In the genomic region with DNA sequence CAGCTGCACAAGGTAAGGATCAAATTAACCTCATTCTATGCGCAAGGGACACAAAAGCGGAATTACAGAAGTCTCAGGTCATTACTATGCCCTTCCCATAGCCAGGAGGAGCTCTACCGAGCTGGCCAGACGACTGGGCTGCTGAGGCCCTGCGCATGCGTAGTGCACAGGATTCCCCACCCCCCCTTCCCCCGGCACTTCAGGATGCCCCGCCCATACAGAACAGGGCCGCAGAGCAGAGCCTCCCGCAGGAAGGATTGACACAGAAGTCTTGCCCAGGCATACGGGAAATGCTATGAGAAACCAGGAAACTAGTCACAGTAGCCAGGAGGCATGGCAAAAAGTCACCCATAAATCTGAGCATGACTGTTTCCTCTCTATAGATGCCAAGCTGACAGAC, we compare ENCODE assay signal across 9 mouse cellular contexts. TPM values are rescaled to one million over a fixed set of nuclear protein-coding genes. Genes with fewer than 3 reads are reported as not detected.
DNase-seq lines count a peak whose midpoint lies in the region; ATAC-seq and TF ChIP-seq lines count a peak whose summit lies in the region.
"Had no signal": no experiment of that assay in that cellular context is flagged by ENCODE, and none has a peak within 500 bp of the region (broad histone marks: within the 10 kb centered on the region; RNA-seq: fewer than 3 reads in every experiment).

No protein-coding gene starts in this region.

- H3K4me2 ChIP-seq in hindbrain, embryonic 15.5 days, result peak overlapping the region; percentile 61
- H3K4me2 ChIP-seq in limb, embryonic 14.5 days (replicated peaks; ENCODE audit: low read depth, low read length, severe bottlenecking), result peak overlapping the region; percentile 31
- H3K4me2 ChIP-seq in midbrain, embryonic 13.5 days (replicated peaks), result peak overlapping the region; percentile 54

- H3K9me3 ChIP-seq in hindbrain, embryonic 15.5 days, result no peaks in the 10 kb centered on the region
- H3K9me3 ChIP-seq in limb, embryonic 14.5 days (ENCODE audit: control insufficient read depth, low read length), result no peaks in the 10 kb centered on the region
- no peaks in the 10 kb centered on the region for H3K9me3 ChIP-seq in midbrain, embryonic 13.5 days

- peak; percentile 97 for ATAC-seq in hindbrain, embryonic 15.5 days (ENCODE audit: low FRiP score, low read depth)
- ATAC-seq in limb, embryonic 14.5 days (ENCODE audit: low FRiP score, low read depth), result peak; percentile 86
- ATAC-seq in midbrain, embryonic 13.5 days, result peak; percentile 95

- peak; percentile 25 to 42 for DNase-seq in layer of hippocampus, postnatal 10 days (ENCODE audit: low spot score in 2 of 2)
- DNase-seq in layer of hippocampus, adult 9-10 months (ENCODE audit: low spot score), result no peak
- DNase-seq in cerebellum, postnatal 36 days, result peak; percentile 25 to 34
- DNase-seq in gastrocnemius, postnatal 10 days, result peak; percentile 43
- DNase-seq in limb, embryonic 14.5 days (ENCODE audit: low spot score), result peak; percentile 79
- DNase-seq in telencephalon, adult 2 months (ENCODE audit: low read depth, low spot score), result peak; percentile 33

- H3K27ac ChIP-seq in hindbrain, embryonic 15.5 days (replicated peaks), result peak overlapping the region; percentile 70
- H3K27ac ChIP-seq in limb, embryonic 14.5 days (replicated peaks; ENCODE audit: low read depth, low read length), result no peak overlapping the region
- H3K27ac ChIP-seq in midbrain, embryonic 13.5 days, result no peak overlapping the region

- 0 out of 2 replicates have a peak overlapping the region, but pooled peaks have one; percentile 20 for H3K9ac ChIP-seq in hindbrain, embryonic 15.5 days
- H3K9ac ChIP-seq in limb, embryonic 14.5 days (ENCODE audit: low read depth, low read length, severe bottlenecking), result no peak overlapping the region
- H3K9ac ChIP-seq in midbrain, embryonic 13.5 days (replicated peaks), result peak overlapping the region; percentile 36; the same call in 1 of the 2 replicates

- no peak for TF ChIP-seq POLR2A in limb, embryonic 14.5 days (IDR thresholded peaks at IDR 0.05; ENCODE audit: borderline replicate concordance, extremely low read depth, insufficient read depth, insufficient read length)

- peak overlapping the region; percentile 27 for H3K4me3 ChIP-seq in hindbrain, embryonic 15.5 days
- H3K4me3 ChIP-seq in limb, embryonic 14.5 days (replicated peaks; ENCODE audit: low read length), result no peak overlapping the region
- peak overlapping the region; percentile 30 for H3K4me3 ChIP-seq in midbrain, embryonic 13.5 days (replicated peaks)

- H3K36me3 ChIP-seq in hindbrain, embryonic 15.5 days, result no peaks in the 10 kb centered on the region
- no peaks in the 10 kb centered on the region for H3K36me3 ChIP-seq in limb, embryonic 14.5 days (ENCODE audit: control insufficient read depth, insufficient read depth, low read length)
- no peaks in the 10 kb centered on the region for H3K36me3 ChIP-seq in midbrain, embryonic 13.5 days

- H3K27me3 ChIP-seq in hindbrain, embryonic 15.5 days, result no peaks in the 10 kb centered on the region
- no peaks in the 10 kb centered on the region for H3K27me3 ChIP-seq in limb, embryonic 14.5 days (ENCODE audit: control insufficient read depth, insufficient read depth, low read length)
- no peaks in the 10 kb centered on the region for H3K27me3 ChIP-seq in midbrain, embryonic 13.5 days
- H3K27me3 ChIP-seq: CH12.LX had no signal

- H3K4me1 ChIP-seq in hindbrain, embryonic 15.5 days (replicated peaks), result 0 out of 2 replicates have a peak, but pooled peaks cover 7% of the 10 kb centered on the region
- peaks cover 3% of the 10 kb centered on the region; the same call in 1 of the 2 replicates for H3K4me1 ChIP-seq in limb, embryonic 14.5 days (ENCODE audit: control insufficient read depth, insufficient read depth, low read length)
- peaks cover 10% of the 10 kb centered on the region; the same call in 1 of the 2 replicates for H3K4me1 ChIP-seq in midbrain, embryonic 13.5 days (replicated peaks)

- WGBS in hindbrain, embryonic 15.5 days, result 2% methylated on average over 11 of the region's 11 CpGs
- 2% methylated on average over 11 of the region's 11 CpGs for WGBS in limb, embryonic 14.5 days
- 3% methylated on average over 11 of the region's 11 CpGs for WGBS in midbrain, embryonic 13.5 days

RNA-seq across cellular contexts. Expression of gene Birc3, which starts 41.5 kb away (rescaled TPM):
- total RNA-seq in layer of hippocampus, postnatal 10 days (2021), result 1 to 10 TPM; 1.3 to 3.0 TPM
- 10 to 100 TPM in 1 of 2 experiments, 1 to 10 TPM in 1; 7.2 to 12.5 TPM for total RNA-seq in gastrocnemius, postnatal 10 days (2021)
- 2.2 and 2.4 TPM in 2 replicates for polyA plus RNA-seq in hindbrain, embryonic 15.5 days (2015; fragmentation: Nextera tagmentation; extraction: Ambion mirVana)
- polyA plus RNA-seq in limb, embryonic 14.5 days (2012; rRNA removed), result 16.1 and 16.9 TPM in 2 replicates
- 10.3 and 13.2 TPM in 2 replicates for polyA plus RNA-seq in limb, embryonic 14.5 days (2014; fragmentation: Nextera tagmentation; extraction: Ambion mirVana)
- 1.4 and 1.5 TPM in 2 replicates for polyA plus RNA-seq in midbrain, embryonic 13.5 days (2015; fragmentation: Nextera tagmentation; extraction: Ambion mirVana)
